Mouse (Mus musculus) urinary bladder, adult 18-20 months (tissue): ENCODE data around the gene R3hdm2.

Experiments used
- DNase-seq, 2 experiments: peaks; one replicate each; pipeline ENCODE4 v3.0.0; 2022; ENCODE audit warnings: low spot score in 2 of 2, mixed read lengths in 2 of 2

Gene R3hdm2

GRCm38 (mm10) chr10:127516576-127517260, 136.6 kb downstream of the R3hdm2 start:
- no peak for DNase-seq

- no peak for DNase-seq
These were observed 137.8 kb downstream of the R3hdm2 start for GRCm38 (mm10) chr10:127517941-127518340.

- no peak for DNase-seq
These were observed 139.0 kb downstream of the R3hdm2 start for GRCm38 (mm10) chr10:127519041-127519701.

- DNase-seq = no peak
These were observed 140.0 kb downstream of the R3hdm2 start for GRCm38 (mm10) chr10:127519903-127520713.

- no peak for DNase-seq
These were observed 140.7 kb downstream of the R3hdm2 start for GRCm38 (mm10) chr10:127520714-127521357.

- no peak for DNase-seq
These were observed 141.5 kb downstream of the R3hdm2 start for GRCm38 (mm10) chr10:127521611-127522080.

- peak; percentile 59 to 70 for DNase-seq
These were observed 142.0 kb downstream of the R3hdm2 start, which contains the start of gene Shmt2 for GRCm38 (mm10) chr10:127522088-127522581. Shmt2 (minus strand) TSS chr10:127522444.

GRCm38 (mm10) chr10:127524646-127525255, 144.6 kb downstream of the R3hdm2 start:
- no peak for DNase-seq

- no peak for DNase-seq
These were observed 145.9 kb downstream of the R3hdm2 start for GRCm38 (mm10) chr10:127526048-127526447.

- DNase-seq = no peak
These were observed 146.6 kb downstream of the R3hdm2 start for GRCm38 (mm10) chr10:127526681-127527080.

- no peak for DNase-seq
These were observed 147.4 kb downstream of the R3hdm2 start for GRCm38 (mm10) chr10:127527481-127527880.

- DNase-seq = no peak
These were observed 150.8 kb downstream of the R3hdm2 start for GRCm38 (mm10) chr10:127530945-127531344.

- no peak for DNase-seq
These were observed 151.4 kb downstream of the R3hdm2 start for GRCm38 (mm10) chr10:127531548-127531947.

- DNase-seq = no peak
These were observed 154.2 kb downstream of the R3hdm2 start, which contains the start of gene Nxph4 for GRCm38 (mm10) chr10:127534036-127534928. Nxph4 (minus strand) TSS chr10:127534559.

GRCm38 (mm10) chr10:127534929-127535384, 154.8 kb downstream of the R3hdm2 start:
- DNase-seq = no peak

- DNase-seq = no peak
These were observed 156.6 kb downstream of the R3hdm2 start for GRCm38 (mm10) chr10:127536586-127537314.

- peak; percentile 55 to 67 for DNase-seq
These were observed 157.9 kb downstream of the R3hdm2 start for GRCm38 (mm10) chr10:127537854-127538583.

- no peak for DNase-seq
These were observed 161.4 kb downstream of the R3hdm2 start for GRCm38 (mm10) chr10:127541510-127541909.
